Mouse (Mus musculus): ENCODE results near the gene Cmc2. TPM values are rescaled to one million over a fixed set of nuclear protein-coding genes. Genes with fewer than 3 reads are reported as not detected.
A peak's percentile ranks its signal among the peaks of the same experiment; 100 is the strongest.

Cmc2 gene
- total and polyA plus RNA-seq, 3 experiments = 30.0 to 79.2 (median 65.8) TPM

DNA sequence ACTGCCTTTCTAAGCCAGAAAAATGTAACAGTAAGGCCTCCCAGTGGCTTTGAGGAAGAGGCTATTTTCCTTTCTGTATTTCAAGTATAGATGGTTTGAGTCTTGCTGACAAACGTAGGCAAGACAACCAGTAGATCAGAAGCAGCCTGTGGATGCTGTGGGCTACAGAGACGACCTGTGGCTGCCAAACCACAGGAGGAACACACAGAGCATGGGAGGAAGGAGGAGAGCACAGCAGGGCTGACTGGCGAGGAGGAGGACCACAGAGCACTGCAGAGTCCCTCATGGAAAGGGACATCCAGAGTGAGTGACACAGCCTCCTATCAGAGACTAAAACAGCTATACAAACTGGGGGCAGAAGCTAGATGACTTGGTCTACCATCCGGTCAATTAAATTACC, 16.0 kb downstream of the Cmc2 start:
- WGBS = 85% methylated on average over 4 of the region's 4 CpGs

DNA sequence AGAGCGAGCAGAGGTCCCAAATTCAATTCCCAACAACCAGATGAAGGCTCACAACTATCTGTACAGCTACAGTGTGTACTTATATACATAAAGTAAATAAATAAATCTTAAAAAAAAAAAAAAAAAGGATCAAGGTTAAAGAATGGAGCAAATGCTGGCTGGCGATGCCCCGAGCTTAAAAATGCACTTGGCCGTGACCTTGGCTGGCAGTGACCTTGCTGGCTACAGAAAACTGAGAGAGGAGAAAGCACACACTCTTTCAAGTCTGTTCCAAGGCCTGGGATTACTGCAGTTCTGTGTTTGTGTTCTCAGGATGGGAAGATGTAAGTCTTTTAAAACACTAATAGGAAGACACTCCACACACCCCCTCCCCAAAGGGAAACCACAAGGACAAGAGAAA, 16.5 kb downstream of the Cmc2 start:
- no peak for DNase-seq
- H3K4me3 ChIP-seq = no peak overlapping the region
- H3K79me2 ChIP-seq (replicated peaks; ENCODE audit: control insufficient read depth, insufficient read depth, low read length) = no peaks in the 10 kb centered on the region
- H3K36me3 ChIP-seq (ENCODE audit: control insufficient read depth, insufficient read depth, low read length) = no peaks in the 10 kb centered on the region
- H3K27ac ChIP-seq = no peak overlapping the region
- 88% methylated on average over 4 of the region's 4 CpGs for WGBS
- intact Hi-C loops (cut with DNase I) = no loop called here
- H3K27me3 ChIP-seq (ENCODE audit: control insufficient read depth, insufficient read depth, low read length) = no peaks in the 10 kb centered on the region
- H3K4me1 ChIP-seq (ENCODE audit: control insufficient read depth, insufficient read depth, low read length) = no peaks in the 10 kb centered on the region
- TF ChIP-seq EP300 (IDR thresholded peaks at IDR 0.05; ENCODE audit: insufficient read depth, low read depth, low read length) (no peak), CTCF (IDR thresholded peaks at IDR 0.05) (no peak), POLR2A (IDR thresholded peaks at IDR 0.05; ENCODE audit: insufficient read depth, low read depth, low read length) (no peak)
- H3K9ac ChIP-seq (ENCODE audit: low read depth, low read length) = no peak overlapping the region

More for the DNA sequence above, 16.0 kb downstream of the Cmc2 start:
- no peak overlapping the region for H3K4me3 ChIP-seq
- no peak overlapping the region for H3K27ac ChIP-seq
- H3K36me3 ChIP-seq (ENCODE audit: control insufficient read depth, insufficient read depth, low read length) = no peaks in the 10 kb centered on the region
- H3K4me1 ChIP-seq (ENCODE audit: control insufficient read depth, insufficient read depth, low read length) = no peaks in the 10 kb centered on the region
- no peak overlapping the region for H3K9ac ChIP-seq (ENCODE audit: low read depth, low read length)
- no peak for DNase-seq
- TF ChIP-seq EP300 (IDR thresholded peaks at IDR 0.05; ENCODE audit: insufficient read depth, low read depth, low read length) (no peak), CTCF (IDR thresholded peaks at IDR 0.05) (no peak), POLR2A (IDR thresholded peaks at IDR 0.05; ENCODE audit: insufficient read depth, low read depth, low read length) (no peak)
- intact Hi-C loops (cut with DNase I) = no loop called here
- H3K27me3 ChIP-seq (ENCODE audit: control insufficient read depth, insufficient read depth, low read length) = no peaks in the 10 kb centered on the region
- H3K79me2 ChIP-seq (replicated peaks; ENCODE audit: control insufficient read depth, insufficient read depth, low read length) = no peaks in the 10 kb centered on the region

- H3K4me3 ChIP-seq = no peak overlapping the region
- 82% methylated on average over 6 of the region's 6 CpGs for WGBS
- H3K27ac ChIP-seq = 0 out of 2 replicates have a peak overlapping the region, but pooled peaks have one; percentile 26
- intact Hi-C loops (cut with DNase I) = no loop called here
- TF ChIP-seq POLR2A (IDR thresholded peaks at IDR 0.05; ENCODE audit: insufficient read depth, low read depth, low read length) = no peak
- no peak for TF ChIP-seq CTCF (IDR thresholded peaks at IDR 0.05)
- no peak for TF ChIP-seq EP300 (IDR thresholded peaks at IDR 0.05; ENCODE audit: insufficient read depth, low read depth, low read length)
- no peaks in the 10 kb centered on the region for H3K79me2 ChIP-seq (replicated peaks; ENCODE audit: control insufficient read depth, insufficient read depth, low read length)
- no peak overlapping the region for H3K9ac ChIP-seq (ENCODE audit: low read depth, low read length)
- no peak for DNase-seq
- no peaks in the 10 kb centered on the region for H3K36me3 ChIP-seq (ENCODE audit: control insufficient read depth, insufficient read depth, low read length)
- H3K27me3 ChIP-seq (ENCODE audit: control insufficient read depth, insufficient read depth, low read length) = no peaks in the 10 kb centered on the region
- H3K4me1 ChIP-seq (ENCODE audit: control insufficient read depth, insufficient read depth, low read length) = 0 out of 2 replicates have a peak, but pooled peaks cover 2% of the 10 kb centered on the region
Observed at GRCm38 (mm10) chr8:116895521-116895920, 25.7 kb downstream of the Cmc2 start.

GRCm38 (mm10) chr8:116893938-116894337, 27.3 kb downstream of the Cmc2 start:
- no peak overlapping the region for H3K9ac ChIP-seq (ENCODE audit: low read depth, low read length)
- 83% methylated on average over 11 of the region's 11 CpGs for WGBS
- H3K4me3 ChIP-seq = no peak overlapping the region
- no peaks in the 10 kb centered on the region for H3K36me3 ChIP-seq (ENCODE audit: control insufficient read depth, insufficient read depth, low read length)
- TF ChIP-seq CTCF (IDR thresholded peaks at IDR 0.05) (no peak), POLR2A (IDR thresholded peaks at IDR 0.05; ENCODE audit: insufficient read depth, low read depth, low read length) (no peak), EP300 (IDR thresholded peaks at IDR 0.05; ENCODE audit: insufficient read depth, low read depth, low read length) (no peak)
- no peaks in the 10 kb centered on the region for H3K79me2 ChIP-seq (replicated peaks; ENCODE audit: control insufficient read depth, insufficient read depth, low read length)
- intact Hi-C loops (cut with DNase I) = no loop called here
- H3K27me3 ChIP-seq (ENCODE audit: control insufficient read depth, insufficient read depth, low read length) = no peaks in the 10 kb centered on the region
- 0 out of 2 replicates have a peak, but pooled peaks cover 2% of the 10 kb centered on the region for H3K4me1 ChIP-seq (ENCODE audit: control insufficient read depth, insufficient read depth, low read length)
- DNase-seq = no peak
- H3K27ac ChIP-seq = no peak overlapping the region

GRCm38 (mm10) chr8:116892636-116893035, 28.6 kb downstream of the Cmc2 start:
- Histone ChIP-seq H3K36me3 (ENCODE audit: control insufficient read depth, insufficient read depth, low read length) (no peaks in the 10 kb centered on the region), H3K79me2 (replicated peaks; ENCODE audit: control insufficient read depth, insufficient read depth, low read length) (no peaks in the 10 kb centered on the region), H3K9ac (ENCODE audit: low read depth, low read length) (no peak overlapping the region), H3K4me1 (ENCODE audit: control insufficient read depth, insufficient read depth, low read length) (0 out of 2 replicates have a peak, but pooled peaks cover 2% of the 10 kb centered on the region), H3K27ac (no peak overlapping the region), H3K27me3 (ENCODE audit: control insufficient read depth, insufficient read depth, low read length) (no peaks in the 10 kb centered on the region), H3K4me3 (no peak overlapping the region)
- intact Hi-C loops (cut with DNase I) = no loop called here
- no peak for TF ChIP-seq POLR2A (IDR thresholded peaks at IDR 0.05; ENCODE audit: insufficient read depth, low read depth, low read length)
- TF ChIP-seq EP300 (IDR thresholded peaks at IDR 0.05; ENCODE audit: insufficient read depth, low read depth, low read length) = no peak
- no peak for TF ChIP-seq CTCF (IDR thresholded peaks at IDR 0.05)
- no peak for DNase-seq
- 46% methylated on average over 9 of the region's 9 CpGs for WGBS

- Histone ChIP-seq H3K9ac (ENCODE audit: low read depth, low read length) (no peak overlapping the region), H3K4me1 (ENCODE audit: control insufficient read depth, insufficient read depth, low read length) (0 out of 2 replicates have a peak, but pooled peaks cover 2% of the 10 kb centered on the region), H3K79me2 (replicated peaks; ENCODE audit: control insufficient read depth, insufficient read depth, low read length) (no peaks in the 10 kb centered on the region), H3K27me3 (ENCODE audit: control insufficient read depth, insufficient read depth, low read length) (no peaks in the 10 kb centered on the region), H3K4me3 (no peak overlapping the region), H3K27ac (no peak overlapping the region), H3K36me3 (ENCODE audit: control insufficient read depth, insufficient read depth, low read length) (no peaks in the 10 kb centered on the region)
- no peak for DNase-seq
- intact Hi-C loops (cut with DNase I) = no loop called here
- TF ChIP-seq POLR2A (IDR thresholded peaks at IDR 0.05; ENCODE audit: insufficient read depth, low read depth, low read length) (no peak), EP300 (IDR thresholded peaks at IDR 0.05; ENCODE audit: insufficient read depth, low read depth, low read length) (no peak), CTCF (IDR thresholded peaks at IDR 0.05) (no peak)
- WGBS = 76% methylated on average over 3 of the region's 3 CpGs
Observed at GRCm38 (mm10) chr8:116892130-116892529, 29.1 kb downstream of the Cmc2 start.
